Mouse (Mus musculus) bone marrow macrophage, adult 2 months (primary cell): ENCODE data around the gene Ankrd17. TPM values are rescaled to one million over a fixed set of nuclear protein-coding genes. Genes with fewer than 3 reads are reported as not detected.

Experiments
- H3K27ac ChIP-seq: 2 replicates; pipeline ENCODE4 v1.5.1; 2012; ENCODE audit warnings: low read depth, low read length; ENCODE audit not compliant: insufficient read depth
- H3K4me1 ChIP-seq: 2 replicates; pipeline ENCODE4 v1.6.1; 2012; ENCODE audit warnings: low read length; ENCODE audit not compliant: control insufficient read depth, insufficient read depth
- H3K4me3 ChIP-seq: 2 replicates; pipeline ENCODE4 v1.5.1; 2012; ENCODE audit warnings: mild to moderate bottlenecking, low read length, moderate library complexity; ENCODE audit not compliant: insufficient read depth
- CTCF ChIP-seq: IDR thresholded peaks from 2 replicates; pipeline ENCODE4 v1.5.1; 2012; ENCODE audit warnings: low read depth, mild to moderate bottlenecking, low read length, moderate library complexity
- POLR2A ChIP-seq: IDR thresholded peaks from 2 replicates; pipeline ENCODE4 v1.6.1; 2012; ENCODE audit warnings: mild to moderate bottlenecking, low read depth, low read length, borderline replicate concordance
- polyA plus RNA-seq: library from polyadenylated mRNA; stranded (reverse); fragments of >200 nt; gene quantifications from 2 replicates; pipeline ENCODE4 v1.2.4, GENCODE M21; 2012; ENCODE audit not compliant: missing spikeins, insufficient read depth, insufficient read length

Gene Ankrd17
- polyA plus RNA-seq, 1 experiment: 40.0 TPM

DNA sequence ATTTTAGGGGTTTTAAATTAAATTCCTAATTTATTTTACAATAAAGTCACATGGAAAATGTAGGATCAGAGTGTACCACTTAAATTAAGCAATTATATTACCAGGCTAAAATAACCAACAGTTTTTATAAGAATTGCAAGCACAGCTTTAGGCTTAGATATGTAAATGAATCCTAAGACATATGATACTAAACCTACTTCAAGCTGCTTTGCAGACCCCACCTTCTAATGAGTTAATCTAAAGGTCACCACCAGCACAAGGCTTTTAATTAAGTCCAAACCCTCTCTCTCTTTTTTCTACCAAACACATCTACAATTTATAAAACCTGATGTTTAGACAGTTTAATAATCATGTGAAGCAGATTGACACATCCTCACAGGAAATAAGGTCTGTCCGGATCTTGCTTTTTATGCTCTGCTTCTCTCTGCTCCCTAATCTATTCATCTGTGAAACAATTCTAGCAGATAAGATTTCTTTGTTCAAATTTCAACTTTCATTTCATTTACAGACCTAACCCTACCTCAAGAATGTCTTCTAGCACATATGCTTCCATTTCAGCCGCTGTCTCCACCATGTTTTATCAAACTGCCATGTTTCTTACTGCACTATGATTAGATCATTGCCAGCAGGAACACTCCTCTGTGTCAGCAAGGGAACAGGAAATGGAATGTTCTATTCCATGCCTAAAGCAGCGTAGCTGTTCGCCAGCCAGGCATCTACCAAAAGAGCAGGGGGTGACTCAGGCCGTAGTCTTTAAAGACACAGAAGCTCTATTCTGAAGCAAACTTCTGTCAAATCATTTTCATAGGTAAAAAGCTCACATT, 27.0 kb downstream of the Ankrd17 start:
- peak overlapping the region; percentile 45 for H3K27ac ChIP-seq
- TF ChIP-seq CTCF: no peak
- TF ChIP-seq POLR2A: no peak
- H3K4me1 ChIP-seq: peaks cover 8% of the 10 kb centered on the region
- H3K4me3 ChIP-seq: peak overlapping the region; percentile 19

DNA sequence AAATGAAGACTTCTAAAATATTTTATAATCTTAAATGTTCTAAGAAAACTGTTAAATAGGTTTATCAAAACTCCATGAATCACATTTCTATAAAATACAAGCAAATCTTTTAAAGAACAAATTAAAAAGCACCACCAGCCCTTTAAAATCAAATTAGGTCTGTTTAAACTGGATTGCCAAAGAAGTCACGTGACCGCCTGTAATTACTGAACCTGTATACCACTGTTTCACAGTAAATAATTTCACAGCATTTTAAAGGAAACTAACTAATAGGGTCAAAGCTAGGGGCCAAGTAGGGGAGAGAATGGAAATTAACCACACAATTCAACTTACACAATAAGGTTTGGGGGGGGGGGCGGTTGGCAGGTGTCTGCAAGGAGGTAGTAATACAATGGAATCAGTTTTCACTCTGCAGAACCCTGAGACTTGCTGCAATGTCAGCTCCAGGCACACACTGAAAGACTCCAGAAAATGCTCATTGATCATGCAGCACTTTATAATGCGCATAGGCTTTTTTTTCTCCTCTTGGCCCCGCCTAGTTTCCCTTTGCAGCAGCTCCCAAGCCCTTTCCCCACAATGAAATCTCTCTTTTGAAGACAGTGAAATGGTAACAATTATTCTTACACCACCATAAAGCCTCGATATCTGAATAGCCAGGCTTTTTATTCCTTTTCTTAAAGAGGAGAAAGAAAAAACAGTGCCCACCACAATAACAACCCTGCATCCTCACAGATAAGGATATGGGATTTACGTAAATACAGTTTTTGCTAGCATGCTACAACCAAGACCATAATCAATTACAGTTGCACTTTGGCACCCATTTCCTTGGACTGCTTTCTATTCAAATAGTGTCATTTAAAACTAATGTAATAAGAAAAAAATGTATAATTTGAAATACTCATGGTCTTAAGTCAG, 27.9 kb downstream of the Ankrd17 start:
- Histone ChIP-seq H3K4me1 (peaks cover 9% of the 10 kb centered on the region), H3K4me3 (peak overlapping the region; percentile 31; the same call in 1 of the 2 replicates), H3K27ac (peak overlapping the region; percentile 34)
- TF ChIP-seq CTCF (no peak), POLR2A (no peak)

DNA sequence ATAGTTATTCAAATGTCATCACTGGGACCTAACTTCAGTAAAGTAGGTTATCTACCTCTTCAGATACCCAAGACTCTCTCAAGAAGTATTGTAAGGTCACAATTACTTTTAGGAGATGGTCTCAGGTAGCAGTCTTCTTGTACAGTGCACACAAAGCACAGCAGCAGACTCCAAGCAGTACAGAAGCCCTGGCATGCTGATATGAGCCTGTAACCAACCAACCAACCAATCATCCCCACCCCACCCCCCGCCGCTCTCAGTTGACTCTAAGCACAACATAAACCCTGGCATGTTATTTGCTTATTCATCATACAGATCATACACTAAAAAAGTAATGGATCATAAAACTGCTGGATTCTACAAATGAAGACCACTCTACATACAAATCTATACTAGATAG, 33.9 kb downstream of the Ankrd17 start:
- Histone ChIP-seq H3K4me1 (peaks cover 21% of the 10 kb centered on the region), H3K4me3 (no peak overlapping the region), H3K27ac (no peak overlapping the region)
- no peak for TF ChIP-seq POLR2A
- TF ChIP-seq CTCF: no peak

DNA sequence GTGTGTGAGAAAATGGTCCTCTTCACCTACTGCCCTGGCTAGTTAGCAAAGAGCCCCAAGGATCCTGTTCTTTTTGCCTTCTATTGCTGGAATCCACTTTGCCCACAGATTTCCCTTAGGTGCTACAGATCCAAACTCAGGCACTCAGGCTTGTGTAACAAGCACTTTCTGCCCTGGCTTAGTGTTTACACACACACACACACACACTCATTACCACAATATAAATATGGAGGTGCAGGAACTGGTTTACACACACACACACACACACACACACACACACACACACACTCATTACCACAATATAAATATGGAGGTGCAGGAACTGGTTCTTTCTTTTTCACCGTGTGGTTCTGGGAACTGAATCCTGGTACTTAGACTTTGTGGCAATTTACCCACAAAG, 35.3 kb downstream of the Ankrd17 start:
- Histone ChIP-seq H3K4me3 (no peak overlapping the region), H3K27ac (no peak overlapping the region), H3K4me1 (peaks cover 23% of the 10 kb centered on the region)
- no peak for TF ChIP-seq POLR2A
- TF ChIP-seq CTCF: no peak

DNA sequence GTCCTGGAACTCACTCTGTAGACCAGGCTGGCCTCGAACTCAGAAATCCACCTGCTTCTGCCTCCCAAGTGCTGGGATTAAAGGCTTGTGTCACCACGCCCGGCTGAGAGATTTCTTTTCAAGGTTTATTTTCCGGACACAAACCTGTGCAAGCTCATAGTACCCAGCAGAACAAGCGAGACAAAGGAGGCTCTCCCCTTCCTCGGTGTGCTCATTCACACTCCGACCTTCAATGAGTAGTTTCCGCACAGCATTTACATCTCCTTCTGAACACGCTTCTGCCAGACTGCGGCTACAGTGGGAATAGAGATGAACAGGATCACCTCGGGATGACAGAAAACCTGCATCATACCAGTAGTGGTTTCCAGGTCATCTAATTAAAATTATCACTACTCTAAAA, 68.0 kb downstream of the Ankrd17 start:
- no peaks in the 10 kb centered on the region for H3K4me1 ChIP-seq
- H3K27ac ChIP-seq: no peak overlapping the region
- TF ChIP-seq POLR2A: no peak
- TF ChIP-seq CTCF: no peak
- H3K4me3 ChIP-seq: no peak overlapping the region

DNA sequence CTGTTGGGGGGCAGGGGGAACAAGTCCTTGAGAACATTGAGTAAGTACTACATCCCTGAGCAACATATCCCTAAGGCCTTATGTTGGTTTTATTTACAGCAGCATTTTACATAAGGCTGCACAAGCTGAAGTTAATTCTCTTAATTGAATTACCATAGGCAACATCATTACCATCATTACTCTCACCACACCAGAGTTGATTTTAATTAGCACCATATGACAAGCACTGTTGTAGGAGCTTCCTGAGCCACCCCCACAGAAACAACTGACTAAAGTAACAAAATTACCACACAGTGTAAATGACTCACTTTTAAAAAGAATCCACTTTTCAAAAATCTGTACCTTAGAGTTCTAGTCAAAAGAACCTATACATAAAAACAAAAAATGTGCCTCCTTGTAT, 76.5 kb downstream of the Ankrd17 start:
- H3K27ac ChIP-seq: no peak overlapping the region
- peaks cover 2% of the 10 kb centered on the region; the same call in 1 of the 2 replicates for H3K4me1 ChIP-seq
- H3K4me3 ChIP-seq: no peak overlapping the region
- TF ChIP-seq CTCF (no peak), POLR2A (no peak)

DNA sequence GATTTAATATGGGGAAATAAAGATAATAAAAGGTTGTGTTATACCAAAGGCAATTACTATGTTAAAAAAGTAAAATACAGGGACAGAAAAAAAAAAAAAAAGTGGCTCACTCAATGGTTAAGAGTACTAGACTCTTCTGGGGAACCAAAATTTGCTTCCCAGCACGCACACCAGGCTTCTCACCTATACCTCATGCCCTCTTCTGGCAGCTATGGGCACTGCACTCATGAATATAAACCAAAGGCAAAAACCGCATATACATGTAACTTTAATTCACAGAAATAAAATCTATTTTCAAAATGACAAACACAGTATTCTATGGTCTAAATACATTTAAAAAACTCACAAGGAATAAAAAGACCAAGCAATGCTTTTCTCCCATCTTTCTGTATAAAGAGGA, 79.8 kb downstream of the Ankrd17 start:
- H3K27ac ChIP-seq: no peak overlapping the region
- no peak overlapping the region for H3K4me3 ChIP-seq
- 0 out of 2 replicates have a peak, but pooled peaks have one; percentile 27 for TF ChIP-seq CTCF
- no peak for TF ChIP-seq POLR2A
- H3K4me1 ChIP-seq: peaks cover 2% of the 10 kb centered on the region; the same call in 1 of the 2 replicates

DNA sequence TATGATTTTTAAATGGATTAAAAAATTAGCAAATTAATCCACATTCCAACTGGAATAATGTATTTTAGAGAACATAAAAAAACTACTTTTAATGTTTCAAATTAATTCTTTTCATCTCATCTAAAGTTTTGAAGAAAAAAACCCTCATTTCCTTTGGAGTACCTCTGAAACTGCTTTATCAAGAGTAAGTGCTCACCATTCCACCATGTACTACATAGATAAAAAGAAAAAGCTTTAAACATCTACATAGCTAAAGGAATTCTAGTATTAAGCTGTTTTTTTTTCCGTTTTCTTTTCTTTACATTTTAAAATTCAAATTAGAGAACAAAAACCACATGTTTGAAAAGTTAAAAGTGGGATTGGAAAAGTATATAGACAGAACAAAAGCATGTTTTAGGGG, 86.3 kb downstream of the Ankrd17 start:
- TF ChIP-seq CTCF: no peak
- TF ChIP-seq POLR2A: no peak
- Histone ChIP-seq H3K27ac (no peak overlapping the region), H3K4me3 (no peak overlapping the region), H3K4me1 (no peaks in the 10 kb centered on the region)

DNA sequence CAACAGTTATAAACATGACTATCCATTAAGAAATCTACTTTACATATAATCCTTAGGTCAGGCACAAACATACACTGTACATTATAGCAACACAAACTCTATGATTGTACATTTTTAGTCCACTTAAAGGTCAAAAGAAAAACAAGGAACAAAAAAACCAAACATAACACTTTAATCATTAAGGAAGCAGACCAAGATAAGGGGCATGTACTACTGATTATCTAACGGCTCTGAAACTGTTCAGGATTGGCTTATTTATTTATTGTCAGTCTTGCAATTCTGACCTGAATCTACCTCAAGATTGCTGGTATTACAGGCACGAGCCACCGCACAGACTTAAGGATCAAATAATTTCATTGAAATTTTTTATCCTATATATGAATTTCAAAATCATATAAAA, 87.0 kb downstream of the Ankrd17 start:
- H3K4me1 ChIP-seq: no peaks in the 10 kb centered on the region
- no peak overlapping the region for H3K27ac ChIP-seq
- no peak for TF ChIP-seq CTCF
- no peak for TF ChIP-seq POLR2A

DNA sequence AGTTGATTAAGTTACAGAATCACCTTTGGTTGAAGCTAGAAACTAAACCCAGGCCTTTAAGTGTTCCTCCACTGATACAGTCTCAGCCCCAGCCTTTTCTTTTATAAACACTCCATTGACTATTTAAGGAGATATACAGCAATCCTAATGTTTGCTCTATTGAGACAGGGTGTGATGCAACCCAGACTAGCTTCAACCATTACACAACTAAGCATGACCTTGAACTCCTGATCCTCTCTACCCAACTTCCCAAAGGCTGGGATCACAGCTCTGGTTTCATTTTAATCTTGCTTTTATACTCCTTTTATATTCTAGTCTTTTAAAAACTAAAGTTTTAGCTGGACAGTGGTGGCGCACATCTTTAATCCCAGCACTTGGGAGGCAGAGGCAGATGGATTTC, 88.9 kb downstream of the Ankrd17 start:
- no peak for TF ChIP-seq POLR2A
- TF ChIP-seq CTCF: no peak
- no peaks in the 10 kb centered on the region for H3K4me1 ChIP-seq
- no peak overlapping the region for H3K4me3 ChIP-seq
- H3K27ac ChIP-seq: no peak overlapping the region

More for the DNA sequence above, 87.0 kb downstream of the Ankrd17 start:
- H3K4me3 ChIP-seq: no peak overlapping the region
